Mouse (Mus musculus) olfactory bulb, adult 2 months (tissue): Measurements from ENCODE around the gene Clec16a.

Source experiments
- CTCF ChIP-seq: fragments of 200-500 bp; IDR thresholded peaks from 2 replicates; pipeline ENCODE4 v1.5.1; 2012; ENCODE audit warnings: low read depth, mild to moderate bottlenecking, low read length, moderate library complexity; ENCODE audit not compliant: insufficient read depth
- POLR2A ChIP-seq: fragments of 200-500 bp; IDR thresholded peaks from 2 replicates; pipeline ENCODE4 v1.6.1; 2012; ENCODE audit warnings: mild to moderate bottlenecking, low read depth, low read length, moderate library complexity; ENCODE audit not compliant: insufficient read depth

DNA sequence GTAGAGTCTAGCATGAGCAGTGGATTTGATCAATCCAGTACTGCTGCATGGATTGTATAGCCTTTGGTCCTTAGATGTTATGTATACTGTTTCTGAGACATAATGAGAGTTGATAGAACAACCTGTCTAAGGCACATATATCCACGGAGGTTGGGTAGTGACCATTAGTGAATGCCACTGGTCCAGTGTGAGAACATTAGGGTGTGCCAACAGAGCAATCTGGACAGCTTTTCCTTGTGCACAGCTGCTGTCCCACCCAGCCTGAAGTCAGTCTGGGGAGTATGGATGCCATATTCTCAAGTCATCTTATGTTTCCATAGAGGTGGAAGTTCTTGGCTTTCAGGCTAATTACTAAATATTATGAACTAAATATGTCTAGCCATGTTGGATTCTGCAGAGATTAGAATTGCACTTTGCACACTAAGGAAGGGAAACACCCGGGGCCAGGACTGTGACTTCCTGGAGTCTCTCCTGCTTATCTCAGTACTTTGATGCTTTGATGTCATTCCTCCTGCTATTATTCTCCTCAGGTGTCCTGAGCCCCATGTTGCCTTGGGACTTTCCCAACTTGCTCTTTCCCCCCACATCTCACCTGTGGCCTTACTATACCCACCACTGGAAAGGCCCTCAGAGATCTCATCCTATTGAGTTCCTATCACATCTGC is 36.2 kb downstream of the Clec16a start:
- TF ChIP-seq POLR2A (no peak), CTCF (no peak)
